Mouse (Mus musculus) kidney, adult 9 months (tissue): ENCODE results near the gene Dock9.

ENCODE experiments used
- DNase-seq: peaks from one replicate; pipeline ENCODE4 v3.0.0; 2022

Dock9 gene

GRCm38 (mm10) chr14:121614461-121615170 lies 183.0 kb downstream of the Dock9 start:
- peak; percentile 78 for DNase-seq

- no peak for DNase-seq
Observed at GRCm38 (mm10) chr14:121613490-121613889, 184.1 kb downstream of the Dock9 start.

- no peak for DNase-seq
Observed at GRCm38 (mm10) chr14:121612926-121613325, 184.7 kb downstream of the Dock9 start.

- DNase-seq = no peak
Observed at GRCm38 (mm10) chr14:121611533-121611932, 186.1 kb downstream of the Dock9 start.

- no peak for DNase-seq
Observed at GRCm38 (mm10) chr14:121611098-121611497, 186.5 kb downstream of the Dock9 start.

- DNase-seq = no peak
Observed at GRCm38 (mm10) chr14:121608522-121608921, 189.1 kb downstream of the Dock9 start.

GRCm38 (mm10) chr14:121606433-121606832 lies 191.2 kb downstream of the Dock9 start:
- DNase-seq = no peak

- no peak for DNase-seq
Observed at GRCm38 (mm10) chr14:121605260-121605659, 192.4 kb downstream of the Dock9 start.

- no peak for DNase-seq
Observed at GRCm38 (mm10) chr14:121604565-121604964, 193.1 kb downstream of the Dock9 start.

- DNase-seq = no peak
Observed at GRCm38 (mm10) chr14:121602610-121603009, 195.0 kb downstream of the Dock9 start.

GRCm38 (mm10) chr14:121600538-121600937 lies 197.1 kb downstream of the Dock9 start:
- DNase-seq = no peak

- no peak for DNase-seq
Observed at GRCm38 (mm10) chr14:121597073-121597472, 200.6 kb downstream of the Dock9 start.

- no peak for DNase-seq
Observed at GRCm38 (mm10) chr14:121596631-121597030, 201.0 kb downstream of the Dock9 start.

- no peak for DNase-seq
Observed at GRCm38 (mm10) chr14:121594684-121595083, 203.0 kb downstream of the Dock9 start.

GRCm38 (mm10) chr14:121593313-121593929 lies 204.2 kb downstream of the Dock9 start:
- DNase-seq = no peak

GRCm38 (mm10) chr14:121592890-121593289 lies 204.7 kb downstream of the Dock9 start:
- DNase-seq = peak; percentile 44

- no peak for DNase-seq
Observed at GRCm38 (mm10) chr14:121592356-121592755, 205.3 kb downstream of the Dock9 start.

- DNase-seq = peak; percentile 65
Observed at GRCm38 (mm10) chr14:121589097-121589725, 208.4 kb downstream of the Dock9 start.

- DNase-seq = peak; percentile 72
Observed at GRCm38 (mm10) chr14:121588451-121588850, 209.2 kb downstream of the Dock9 start.

GRCm38 (mm10) chr14:121585906-121586765 lies 211.5 kb downstream of the Dock9 start:
- DNase-seq = no peak

- DNase-seq = peak; percentile 64
Observed at GRCm38 (mm10) chr14:121579055-121579454, 218.6 kb downstream of the Dock9 start.

- DNase-seq = peak; percentile 44
Observed at GRCm38 (mm10) chr14:121573391-121573790, 224.2 kb downstream of the Dock9 start.

- no peak for DNase-seq
Observed at GRCm38 (mm10) chr14:121566794-121567201, 230.8 kb downstream of the Dock9 start.
